Mouse (Mus musculus): ENCODE results near the gene Ripk1. TPM values are rescaled to one million over a fixed set of nuclear protein-coding genes. Genes with fewer than 3 reads are reported as not detected.

Ripk1 gene
- total and polyA plus RNA-seq, 3 experiments, result 11.4 to 11.8 TPM; not detected in 1

DNA sequence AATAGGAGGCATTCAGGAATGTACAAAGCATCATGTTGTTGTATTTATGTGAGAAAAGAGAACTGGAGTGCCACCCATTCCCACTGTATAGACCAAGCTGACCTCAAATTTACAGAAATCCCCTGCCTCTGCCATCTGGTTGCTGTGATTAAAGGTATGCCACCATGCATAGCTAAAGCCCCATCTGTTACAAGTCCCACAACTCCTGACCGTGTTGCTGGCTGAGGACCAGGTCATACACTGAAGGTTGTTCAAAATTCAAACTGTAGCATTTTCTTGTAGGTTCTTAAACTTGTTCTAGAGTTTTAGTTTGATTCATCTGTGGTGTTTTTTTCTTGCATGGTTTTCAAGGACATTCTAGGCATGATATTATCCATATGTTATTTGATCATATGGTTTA lies 16.4 kb downstream of the Ripk1 start:
- DNase-seq (ENCODE audit: low read depth, low spot score), result no peak
- TF ChIP-seq JUND (IDR thresholded peaks at IDR 0.05; ENCODE audit: low read depth, low read length), result no peak
- TF ChIP-seq MAX (IDR thresholded peaks at IDR 0.05; ENCODE audit: low read length), result no peak
- TF ChIP-seq ELF1 (IDR thresholded peaks at IDR 0.05; ENCODE audit: low read depth, low read length), result no peak
- TF ChIP-seq POLR2A (IDR thresholded peaks at IDR 0.05; ENCODE audit: control insufficient read depth in 1 of 2, insufficient read depth in 1 of 2, low read depth in 1 of 2, low read length in 2 of 2, poor library complexity in 1 of 2), result no peak
- no peak for TF ChIP-seq MYB (IDR thresholded peaks at IDR 0.05; ENCODE audit: low read depth, low read length)
- no peak for TF ChIP-seq EP300 (IDR thresholded peaks at IDR 0.05; ENCODE audit: low read depth in 1 of 2, low read length in 2 of 2)
- TF ChIP-seq SMC3 (IDR thresholded peaks at IDR 0.05; ENCODE audit: low read depth, low read length), result no peak
- no peak for TF ChIP-seq MEF2A (IDR thresholded peaks at IDR 0.05; ENCODE audit: extremely low read depth, insufficient replicate concordance, low read depth, low read length, poor library complexity, severe bottlenecking)
- TF ChIP-seq USF2 (IDR thresholded peaks at IDR 0.05; ENCODE audit: borderline replicate concordance in 1 of 2, insufficient read depth in 1 of 2, low read depth in 1 of 2, low read length in 2 of 2), result no peak
- no peak for TF ChIP-seq CTCF (IDR thresholded peaks at IDR 0.05 in 2 of 3, conservative IDR thresholded peaks at IDR 0.05 in 1 of 3; ENCODE audit: control insufficient read depth in 1 of 3, insufficient read depth in 1 of 3, low read depth in 2 of 3, low read length in 3 of 3, poor library complexity in 1 of 3, severe bottlenecking in 1 of 3)
- no peak for TF ChIP-seq UBTF (IDR thresholded peaks at IDR 0.05; ENCODE audit: borderline replicate concordance, insufficient read depth, low read depth, low read length)
- no peak for TF ChIP-seq MAFK (IDR thresholded peaks at IDR 0.05; ENCODE audit: borderline replicate concordance, low read depth, low read length)
- TF ChIP-seq ZKSCAN1 (IDR thresholded peaks at IDR 0.05; ENCODE audit: low read depth, low read length), result no peak
- no peak for TF ChIP-seq HCFC1 (IDR thresholded peaks at IDR 0.05; ENCODE audit: low read depth, low read length)
- TF ChIP-seq TBP (IDR thresholded peaks at IDR 0.05; ENCODE audit: low read depth, low read length), result no peak
- TF ChIP-seq BHLHE40 (IDR thresholded peaks at IDR 0.05; ENCODE audit: borderline replicate concordance, low read depth, low read length), result no peak
- TF ChIP-seq E2F4 (IDR thresholded peaks at IDR 0.05; ENCODE audit: borderline replicate concordance, low read depth, low read length), result no peak

DNA sequence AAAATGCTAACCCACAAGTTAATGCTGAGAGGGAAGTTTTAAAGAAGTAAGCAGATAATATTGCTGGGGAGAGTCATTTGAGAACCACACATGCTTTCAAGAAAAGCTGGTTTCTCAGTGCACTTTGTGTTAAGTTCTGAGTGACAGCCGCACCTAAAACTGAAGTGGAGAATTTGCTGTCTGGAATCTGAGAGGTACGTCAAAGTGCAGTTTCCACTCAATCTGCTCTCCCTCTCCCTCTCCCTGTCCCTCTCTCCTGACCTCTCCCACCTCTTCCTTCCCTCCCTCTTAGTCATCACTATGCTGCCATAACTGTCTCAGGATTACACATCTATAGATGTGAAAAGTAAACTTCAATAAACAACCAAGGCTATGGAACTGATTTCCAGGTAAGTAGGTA lies 19.8 kb downstream of the Ripk1 start:
- no peak overlapping the region for H3K9ac ChIP-seq (ENCODE audit: control insufficient read depth, low read depth, low read length, poor library complexity, severe bottlenecking)
- H3K9me3 ChIP-seq (replicated peaks; ENCODE audit: insufficient read depth, low read length), result no peaks in the 10 kb centered on the region
- no peak overlapping the region for H3K4me3 ChIP-seq (ENCODE audit: control insufficient read depth in 1 of 2, insufficient read depth in 1 of 2, low read depth in 2 of 2, low read length in 2 of 2)
- no peaks in the 10 kb centered on the region for H3K79me2 ChIP-seq (ENCODE audit: control insufficient read depth, insufficient read depth, low read length, poor library complexity)
- no peak for TF ChIP-seq GABPA (IDR thresholded peaks at IDR 0.05; ENCODE audit: low read depth, low read length)
- no peak for TF ChIP-seq EP300 (IDR thresholded peaks at IDR 0.05; ENCODE audit: low read depth in 1 of 2, low read length in 2 of 2)
- TF ChIP-seq MEF2A (IDR thresholded peaks at IDR 0.05; ENCODE audit: extremely low read depth, insufficient replicate concordance, low read depth, low read length, poor library complexity, severe bottlenecking), result no peak
- no peak for TF ChIP-seq SIN3A (IDR thresholded peaks at IDR 0.05; ENCODE audit: low read length)
- TF ChIP-seq ZKSCAN1 (IDR thresholded peaks at IDR 0.05; ENCODE audit: low read depth, low read length), result no peak
- no peak overlapping the region for H3K27ac ChIP-seq (ENCODE audit: control insufficient read depth, low read depth, low read length)
- H3K4me1 ChIP-seq (ENCODE audit: control insufficient read depth in 1 of 2, insufficient read depth in 2 of 2, low read length in 2 of 2), result no peaks in the 10 kb centered on the region
- no peak for DNase-seq (ENCODE audit: low read depth, low spot score)
- H3K36me3 ChIP-seq (ENCODE audit: control insufficient read depth in 1 of 2, insufficient read depth in 2 of 2, low read length in 2 of 2), result peaks cover 0 to 24% of the 10 kb centered on the region in 2 experiments; a peak in 2 of 4 replicates
- no peaks in the 10 kb centered on the region for H3K27me3 ChIP-seq (ENCODE audit: control insufficient read depth in 1 of 2, insufficient read depth in 2 of 2, low read length in 2 of 2)

More for the DNA sequence above, 16.4 kb downstream of the Ripk1 start:
- H3K27ac ChIP-seq (ENCODE audit: control insufficient read depth, low read depth, low read length), result no peak overlapping the region
- peaks cover 0 to 24% of the 10 kb centered on the region in 2 experiments; a peak in 2 of 4 replicates for H3K36me3 ChIP-seq (ENCODE audit: control insufficient read depth in 1 of 2, insufficient read depth in 2 of 2, low read length in 2 of 2)
- H3K4me1 ChIP-seq (ENCODE audit: control insufficient read depth in 1 of 2, insufficient read depth in 2 of 2, low read length in 2 of 2), result no peaks in the 10 kb centered on the region
- H3K9me3 ChIP-seq (replicated peaks; ENCODE audit: insufficient read depth, low read length), result no peaks in the 10 kb centered on the region
- H3K79me2 ChIP-seq (ENCODE audit: control insufficient read depth, insufficient read depth, low read length, poor library complexity), result no peaks in the 10 kb centered on the region
- no peak overlapping the region for H3K9ac ChIP-seq (ENCODE audit: control insufficient read depth, low read depth, low read length, poor library complexity, severe bottlenecking)
- no peaks in the 10 kb centered on the region for H3K27me3 ChIP-seq (ENCODE audit: control insufficient read depth in 1 of 2, insufficient read depth in 2 of 2, low read length in 2 of 2)
- no peak overlapping the region for H3K4me3 ChIP-seq (ENCODE audit: control insufficient read depth in 1 of 2, insufficient read depth in 1 of 2, low read depth in 2 of 2, low read length in 2 of 2)

Data from MEL (cell line).